Mouse (Mus musculus) left cerebral cortex, adult 11 months (tissue): ENCODE measurements around the gene Mad2l2.
"Not testable (repeated sequence)": the region's sequence is repeated elsewhere in the genome, so short reads cannot be mapped to it uniquely, and the experiment has no call there.

ENCODE experiments used
- DNase-seq: peaks from one replicate; pipeline ENCODE4 v3.0.0; 2022; ENCODE audit warnings: low spot score

The Mad2l2 gene

DNA sequence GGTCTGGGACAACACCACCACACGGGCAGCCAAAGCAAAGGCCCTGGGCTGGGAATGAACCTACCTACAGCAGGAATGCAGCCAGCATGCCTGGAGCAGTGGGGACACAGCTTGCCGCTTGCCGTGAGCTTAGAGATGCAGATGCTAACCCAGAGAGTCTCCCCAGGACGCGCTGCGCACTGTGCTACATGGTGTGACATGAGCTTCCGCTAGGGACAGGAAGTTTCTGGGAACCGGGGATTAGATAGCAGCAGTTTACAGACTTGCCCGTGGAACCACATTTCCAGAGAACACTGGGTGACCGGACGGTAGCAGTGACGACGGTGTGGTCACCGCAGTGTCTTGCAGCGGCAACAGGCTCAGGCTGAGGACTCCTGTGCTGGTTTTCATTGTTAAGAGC, 39.4 kb downstream of the Mad2l2 start:
- no peak for DNase-seq

GRCm38 (mm10) chr4:148170842-148171241, 40.7 kb downstream of the Mad2l2 start:
- DNase-seq: no peak

- DNase-seq: no peak
Observed at GRCm38 (mm10) chr4:148171261-148171660, 41.1 kb downstream of the Mad2l2 start.

- no peak for DNase-seq
Observed at GRCm38 (mm10) chr4:148173811-148174494, 43.8 kb downstream of the Mad2l2 start.

DNA sequence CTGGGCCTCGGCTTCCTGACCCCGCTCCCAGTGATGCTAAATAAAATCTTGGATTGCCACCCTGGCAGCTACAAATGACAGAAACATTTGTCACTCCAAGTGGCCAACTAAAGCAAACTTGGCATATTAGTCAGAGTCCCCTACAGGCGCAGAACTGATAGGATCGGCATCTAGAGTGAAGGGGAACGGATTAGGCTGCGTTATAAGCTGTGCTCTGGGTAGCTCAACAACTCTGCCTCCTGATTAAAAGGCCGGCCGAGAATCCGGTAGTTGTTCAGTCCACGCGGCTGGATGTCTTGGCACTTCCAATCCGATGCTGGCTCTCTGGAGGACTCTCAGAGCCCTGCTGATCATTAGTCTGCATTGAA, 44.3 kb downstream of the Mad2l2 start:
- DNase-seq: no peak

GRCm38 (mm10) chr4:148176603-148177002, 46.4 kb downstream of the Mad2l2 start:
- not testable (repeated sequence) for DNase-seq

DNA sequence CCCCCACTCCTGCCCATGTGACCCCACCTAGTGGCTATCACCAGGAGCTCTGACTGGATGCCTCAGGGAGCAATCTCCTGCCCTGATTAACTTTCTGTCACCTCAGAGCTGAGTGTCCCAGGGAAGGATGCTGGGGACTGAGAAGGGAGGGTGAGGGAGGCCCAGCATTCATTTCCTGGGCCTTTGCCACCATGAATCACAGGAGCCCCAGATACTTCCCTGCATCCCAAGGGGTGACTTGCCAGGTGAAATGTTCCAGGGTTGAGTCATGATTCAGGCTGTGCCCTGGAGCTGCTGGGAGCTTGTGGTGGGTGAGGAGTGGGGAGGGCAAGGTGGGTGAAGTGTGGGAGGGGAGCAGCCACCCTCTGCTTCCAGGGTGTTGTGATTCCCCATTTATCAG, 47.5 kb downstream of the Mad2l2 start:
- DNase-seq: no peak

DNA sequence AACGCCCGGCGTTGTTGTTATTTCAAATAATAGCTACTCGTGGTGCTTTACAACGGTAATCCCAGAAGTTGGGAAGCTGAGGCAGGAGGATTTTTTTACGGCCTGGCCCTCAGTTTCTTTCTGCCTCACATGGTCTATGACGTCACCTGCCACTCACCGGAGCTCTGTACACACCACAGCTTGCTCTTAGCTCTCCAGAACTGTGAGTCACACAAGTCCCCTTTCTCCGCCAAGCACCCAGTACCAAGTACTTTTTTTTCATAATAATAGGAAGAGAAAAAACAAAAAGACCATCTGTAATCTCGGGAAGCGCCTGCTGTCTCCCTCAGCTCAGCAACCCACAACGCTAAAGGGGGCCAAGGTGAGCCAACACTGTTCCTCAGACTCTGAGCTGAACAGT, 51.3 kb downstream of the Mad2l2 start:
- no peak for DNase-seq

GRCm38 (mm10) chr4:148182363-148182762, 52.2 kb downstream of the Mad2l2 start:
- DNase-seq: no peak

DNA sequence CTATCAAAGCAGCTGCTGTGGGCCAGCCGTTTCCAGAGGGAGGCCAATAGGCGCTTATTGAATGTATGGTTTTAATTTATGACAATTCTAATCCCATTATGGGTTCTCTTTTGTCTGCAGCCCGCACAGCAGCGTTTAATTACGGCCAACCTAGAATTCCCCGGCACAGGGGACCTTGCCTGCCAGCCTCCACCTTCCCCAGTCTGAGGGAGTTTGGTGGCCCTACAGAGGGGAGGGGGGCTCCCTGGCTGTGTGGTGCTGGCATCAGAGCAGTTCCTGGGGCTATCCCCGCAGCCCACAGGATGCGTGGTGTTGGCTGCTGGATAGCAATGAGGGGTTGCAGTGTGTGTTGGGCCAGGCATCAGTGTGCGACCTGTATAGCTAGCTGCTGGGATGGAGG, 54.4 kb downstream of the Mad2l2 start:
- no peak for DNase-seq

DNA sequence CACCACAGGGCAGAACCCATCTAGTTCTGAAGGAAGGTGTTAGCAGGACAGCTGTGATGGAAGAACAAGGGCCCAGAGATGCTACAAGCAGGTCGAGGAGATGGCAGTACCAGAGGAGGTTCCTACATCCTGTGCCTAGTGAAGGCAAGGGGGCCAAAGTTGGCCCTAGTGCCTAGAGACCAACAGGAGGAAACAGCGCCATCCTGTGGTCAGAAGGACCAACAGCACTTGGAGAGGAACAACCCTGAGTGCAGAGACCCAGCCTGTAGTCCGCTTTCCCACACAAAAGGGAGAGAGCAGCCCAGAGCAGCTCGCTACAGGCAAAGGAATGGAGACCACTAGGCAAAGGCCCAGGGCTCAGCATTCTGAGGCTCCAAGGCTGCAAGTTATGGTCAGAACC, 55.6 kb downstream of the Mad2l2 start:
- no peak for DNase-seq

GRCm38 (mm10) chr4:148188767-148189166, 58.6 kb downstream of the Mad2l2 start:
- not testable (repeated sequence) for DNase-seq

DNA sequence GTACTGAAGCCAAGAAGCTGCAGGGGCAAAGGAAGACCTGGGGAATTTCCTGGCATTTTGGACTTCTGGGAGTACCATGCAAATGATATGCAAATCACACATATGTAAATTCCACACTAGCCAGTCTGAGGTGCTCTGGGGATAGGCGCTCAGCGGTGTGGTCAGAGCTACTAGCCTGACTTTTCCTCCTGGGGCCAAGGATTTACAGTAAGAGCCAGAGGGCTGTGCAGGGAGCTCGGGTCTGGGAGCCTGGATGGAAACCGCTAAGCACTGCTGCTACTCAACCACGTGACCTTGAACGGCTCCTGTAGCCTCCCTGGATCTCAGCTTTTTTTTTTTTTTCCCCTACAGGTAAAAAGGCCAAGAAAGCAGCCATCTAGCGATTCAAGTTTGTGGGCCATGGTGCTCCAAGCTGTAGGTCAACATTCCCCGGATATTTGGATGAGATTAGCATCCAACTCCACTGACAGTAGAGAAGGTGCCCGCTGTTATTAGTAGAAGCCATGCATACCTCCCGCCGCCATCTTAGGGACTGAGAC, 62.6 kb downstream of the Mad2l2 start:
- no peak for DNase-seq

DNA sequence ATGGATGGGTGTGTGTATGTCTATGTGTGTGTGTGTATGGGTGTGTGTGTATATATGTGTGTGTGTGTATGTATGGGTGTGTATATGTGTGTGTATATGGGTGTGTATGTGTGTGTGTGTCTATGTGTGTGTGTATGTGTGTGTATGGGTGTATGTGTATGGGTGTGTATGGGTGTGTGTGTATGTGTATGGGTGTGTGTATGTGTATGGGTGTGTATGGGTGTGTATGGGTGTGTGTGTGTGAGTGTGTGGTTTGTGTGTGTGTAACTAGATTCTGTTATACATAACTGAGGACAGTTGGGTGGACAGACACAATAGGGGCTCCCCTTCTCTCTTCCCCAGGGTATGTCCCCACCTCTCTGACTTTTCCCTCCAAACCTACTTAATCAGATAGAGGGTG, 64.2 kb downstream of the Mad2l2 start:
- DNase-seq: no peak
